Mouse (Mus musculus): ENCODE data around the gene Mpnd. TPM values are rescaled to one million over a fixed set of nuclear protein-coding genes. Genes with fewer than 3 reads are reported as not detected.

Gene Mpnd
- polyA plus RNA-seq, 1 experiment: 43.2 TPM

DNA sequence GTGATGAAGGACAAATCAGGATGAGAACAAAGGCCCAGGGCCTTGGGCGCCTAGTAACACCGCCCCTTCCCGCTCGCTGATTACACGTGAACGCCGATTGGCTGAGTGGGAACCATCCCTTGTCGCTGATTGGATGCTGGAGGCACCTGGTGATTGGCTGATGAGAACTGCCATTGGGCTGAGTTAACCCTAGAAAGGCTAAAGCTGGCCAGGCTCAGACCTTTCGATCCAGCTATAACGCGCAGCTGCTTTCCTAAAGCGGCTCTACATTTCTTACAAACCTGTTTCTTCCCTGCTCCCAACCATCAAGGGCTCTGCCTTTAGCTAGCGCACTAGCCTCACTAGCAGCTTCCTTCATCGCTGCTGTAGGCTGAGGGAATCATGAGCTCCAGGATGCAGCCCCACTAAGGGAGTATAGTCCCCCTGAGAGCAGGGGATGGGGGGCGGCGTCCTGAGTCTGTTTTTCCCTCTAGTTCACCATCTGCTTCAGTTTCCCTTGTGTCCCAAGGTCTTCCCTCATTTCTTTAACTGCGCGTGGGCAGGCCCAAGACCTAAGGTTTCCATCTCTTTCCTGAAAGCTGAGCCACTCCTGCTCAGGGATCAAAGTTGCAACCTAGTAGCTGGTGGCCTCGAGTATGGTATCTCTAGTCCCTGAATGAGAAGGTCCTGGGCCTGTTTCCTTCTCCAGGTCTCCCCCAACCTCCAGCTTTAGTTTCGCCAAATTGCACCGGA lies 3.0 kb downstream of the Mpnd start:
- H3K4me1 ChIP-seq (ENCODE audit: control insufficient read depth, insufficient read depth, insufficient read length, low read length): 0 out of 2 replicates have a peak, but pooled peaks cover 3% of the 10 kb centered on the region
- peak overlapping the region; percentile 15 for H3K27ac ChIP-seq (replicated peaks; ENCODE audit: low read depth, low read length)
- peak overlapping the region; percentile 83 for H3K4me3 ChIP-seq (ENCODE audit: insufficient read depth, low read depth, low read length)

DNA sequence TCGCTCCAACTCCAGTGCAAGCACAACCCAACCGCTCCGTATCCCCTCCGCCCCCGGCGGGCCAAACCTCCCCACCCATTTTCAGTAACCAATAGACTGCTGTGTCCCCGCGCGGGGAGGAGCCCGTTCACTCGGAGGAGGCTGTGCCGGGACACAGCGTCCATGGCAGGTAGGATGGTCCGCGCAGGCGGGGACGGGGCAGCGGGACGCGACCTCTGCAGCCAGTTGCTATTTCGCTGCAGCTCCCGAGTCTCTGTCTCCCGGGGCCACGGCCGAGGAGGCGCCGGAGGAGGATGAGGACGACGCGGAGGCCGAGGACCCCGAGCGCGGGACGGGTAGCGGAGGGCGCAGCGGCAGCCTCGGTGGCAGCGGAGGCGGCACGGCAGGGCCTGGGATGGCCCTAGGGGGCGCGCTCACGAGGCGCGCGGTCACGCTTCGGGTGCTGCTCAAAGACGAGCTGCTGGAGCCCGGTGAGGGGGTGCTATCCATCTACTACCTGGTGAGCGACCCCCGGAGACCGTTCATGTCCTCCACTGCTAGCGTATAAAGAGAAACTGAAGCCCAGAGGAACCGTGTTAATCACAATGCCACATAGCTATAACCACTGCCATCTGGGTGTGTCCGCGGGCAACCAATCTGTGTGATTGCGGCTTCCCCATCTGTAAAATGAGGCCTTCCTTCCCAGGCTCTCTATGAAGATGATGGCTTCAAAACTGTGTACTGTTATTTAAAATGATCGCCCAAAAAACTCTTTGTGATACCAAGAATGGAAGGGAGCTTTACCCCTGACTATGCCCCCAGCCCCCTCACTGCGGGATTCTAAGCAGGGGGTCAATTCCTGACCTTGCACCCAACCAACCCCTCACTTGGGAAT lies 3.8 kb downstream of the Mpnd start:
- H3K4me1 ChIP-seq (ENCODE audit: control insufficient read depth, insufficient read depth, insufficient read length, low read length): 0 out of 2 replicates have a peak, but pooled peaks cover 3% of the 10 kb centered on the region
- no peak overlapping the region for H3K27ac ChIP-seq (replicated peaks; ENCODE audit: low read depth, low read length)
- peak overlapping the region; percentile 83 for H3K4me3 ChIP-seq (ENCODE audit: insufficient read depth, low read depth, low read length)

- Histone ChIP-seq H3K4me3 (ENCODE audit: insufficient read depth, low read depth, low read length) (peak overlapping the region; percentile 83), H3K4me1 (ENCODE audit: control insufficient read depth, insufficient read depth, insufficient read length, low read length) (0 out of 2 replicates have a peak, but pooled peaks cover 3% of the 10 kb centered on the region), H3K27ac (replicated peaks; ENCODE audit: low read depth, low read length) (no peak overlapping the region)
Measured at GRCm38 (mm10) chr17:56009962-56010240, 4.4 kb downstream of the Mpnd start.

GRCm38 (mm10) chr17:56010255-56010654 lies 4.7 kb downstream of the Mpnd start:
- 0 out of 2 replicates have a peak, but pooled peaks cover 3% of the 10 kb centered on the region for H3K4me1 ChIP-seq (ENCODE audit: control insufficient read depth, insufficient read depth, insufficient read length, low read length)
- no peak overlapping the region for H3K27ac ChIP-seq (replicated peaks; ENCODE audit: low read depth, low read length)
- peak overlapping the region; percentile 83; the same call in 1 of the 2 replicates for H3K4me3 ChIP-seq (ENCODE audit: insufficient read depth, low read depth, low read length)

DNA sequence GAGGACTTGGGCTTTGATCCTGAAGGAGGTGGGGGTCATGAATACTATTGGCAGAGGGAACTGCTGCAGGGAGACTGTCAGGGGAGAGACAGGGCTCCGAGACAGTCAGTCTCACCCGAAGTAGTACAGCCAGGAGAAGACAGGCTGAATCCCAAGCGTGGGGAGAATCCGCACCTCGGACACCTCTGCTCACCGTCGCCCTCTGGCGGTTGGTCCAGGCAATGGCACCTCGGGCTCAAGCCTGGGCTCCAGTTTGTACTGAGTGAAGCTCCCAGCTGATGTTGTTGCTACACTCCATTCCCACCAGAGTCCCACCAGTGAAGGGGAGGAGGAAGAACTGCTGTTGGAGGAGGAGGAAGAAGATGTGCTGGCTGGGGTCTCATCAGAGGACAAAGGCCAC lies 5.2 kb downstream of the Mpnd start:
- no peak overlapping the region; the same call in 1 of the 2 replicates for H3K4me3 ChIP-seq (ENCODE audit: insufficient read depth, low read depth, low read length)

DNA sequence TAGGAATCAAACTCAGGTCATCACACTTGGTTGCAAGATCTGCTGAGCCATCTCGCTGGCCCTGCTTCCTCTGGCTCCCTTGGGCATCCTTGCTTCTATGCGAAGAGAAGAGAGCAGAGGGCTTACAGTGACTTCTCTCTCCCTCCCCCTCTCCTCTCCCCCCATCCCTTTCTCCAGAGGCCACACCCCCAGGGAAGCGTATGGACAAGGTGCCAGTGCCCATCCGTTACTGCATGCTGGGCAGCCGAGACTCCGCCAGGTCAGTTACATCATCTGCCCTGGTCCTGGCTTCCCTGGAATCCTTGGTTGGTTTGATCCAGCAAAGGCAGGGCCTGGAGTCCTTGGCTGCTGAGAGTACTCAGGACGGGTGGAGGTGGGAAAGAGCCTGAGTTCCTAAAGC lies 5.9 kb downstream of the Mpnd start:
- 0 out of 2 replicates have a peak, but pooled peaks cover 3% of the 10 kb centered on the region for H3K4me1 ChIP-seq (ENCODE audit: control insufficient read depth, insufficient read depth, insufficient read length, low read length)
- H3K27ac ChIP-seq (replicated peaks; ENCODE audit: low read depth, low read length): no peak overlapping the region
- no peak overlapping the region for H3K4me3 ChIP-seq (ENCODE audit: insufficient read depth, low read depth, low read length)

More for the DNA sequence above, 5.2 kb downstream of the Mpnd start:
- Histone ChIP-seq H3K27ac (replicated peaks; ENCODE audit: low read depth, low read length) (no peak overlapping the region), H3K4me1 (ENCODE audit: control insufficient read depth, insufficient read depth, insufficient read length, low read length) (0 out of 2 replicates have a peak, but pooled peaks cover 3% of the 10 kb centered on the region)

GRCm38 (mm10) chr17:56015293-56015692 lies 9.8 kb downstream of the Mpnd start:
- Histone ChIP-seq H3K27ac (replicated peaks; ENCODE audit: low read depth, low read length) (no peak overlapping the region), H3K4me1 (ENCODE audit: control insufficient read depth, insufficient read depth, insufficient read length, low read length) (no peaks in the 10 kb centered on the region), H3K4me3 (ENCODE audit: insufficient read depth, low read depth, low read length) (no peak overlapping the region)

GRCm38 (mm10) chr17:56016382-56016781 lies 10.9 kb downstream of the Mpnd start:
- Histone ChIP-seq H3K27ac (replicated peaks; ENCODE audit: low read depth, low read length) (no peak overlapping the region), H3K4me1 (ENCODE audit: control insufficient read depth, insufficient read depth, insufficient read length, low read length) (peaks cover 3% of the 10 kb centered on the region; the same call in 1 of the 2 replicates), H3K4me3 (ENCODE audit: insufficient read depth, low read depth, low read length) (no peak overlapping the region)

DNA sequence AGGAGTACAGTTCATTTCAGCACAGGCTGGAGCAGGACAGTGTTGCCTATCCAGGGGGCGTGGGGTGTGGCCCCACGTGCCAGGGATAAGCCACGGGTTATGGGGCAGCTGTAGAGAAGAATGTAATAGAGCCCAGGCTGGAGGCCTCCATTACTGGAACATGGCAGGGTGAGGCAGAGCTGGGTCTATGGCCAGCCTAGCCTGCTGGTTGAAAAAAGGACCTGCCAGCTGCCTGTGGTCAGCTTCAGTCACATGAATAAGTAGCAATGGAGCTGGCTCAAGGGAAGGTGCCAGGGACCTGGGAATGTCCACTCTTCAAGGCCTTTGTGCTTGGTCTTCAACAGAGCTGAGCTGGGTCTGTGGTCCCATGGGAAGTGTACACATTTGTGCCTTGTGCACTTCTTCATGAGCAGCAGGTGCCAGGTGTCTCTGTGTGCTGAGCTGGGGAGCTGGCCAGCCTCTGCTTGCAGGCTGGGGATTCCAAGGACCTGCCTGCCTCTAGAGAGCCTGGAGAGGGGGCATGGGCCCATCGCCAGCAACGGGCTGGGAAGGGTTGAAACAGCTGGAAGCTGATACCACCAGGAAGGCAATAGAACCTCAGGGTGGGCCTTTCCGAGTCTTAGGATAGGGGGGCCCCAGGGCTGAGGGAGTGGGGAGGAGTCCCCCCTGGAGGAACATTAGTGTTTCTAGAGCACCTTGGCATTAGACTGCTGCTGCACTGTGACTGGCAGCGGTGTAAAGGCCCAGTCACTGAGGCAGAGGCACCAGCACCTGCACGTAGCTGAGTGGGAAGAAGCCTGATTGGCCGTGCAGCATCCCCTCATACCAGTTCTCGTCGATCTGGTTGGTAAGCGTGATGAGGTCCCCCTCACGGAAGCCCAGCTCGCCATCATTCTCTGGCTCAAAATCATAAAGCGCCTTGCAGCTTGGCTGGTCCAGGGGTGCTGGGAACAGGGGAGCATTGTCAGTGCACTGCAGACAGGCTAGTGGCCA lies 11.6 kb downstream of the Mpnd start:
- Histone ChIP-seq H3K4me1 (ENCODE audit: control insufficient read depth, insufficient read depth, insufficient read length, low read length) (peaks cover 9% of the 10 kb centered on the region), H3K27ac (replicated peaks; ENCODE audit: low read depth, low read length) (no peak overlapping the region), H3K4me3 (ENCODE audit: insufficient read depth, low read depth, low read length) (no peak overlapping the region)

GRCm38 (mm10) chr17:56017848-56018247 lies 12.3 kb downstream of the Mpnd start:
- Histone ChIP-seq H3K27ac (replicated peaks; ENCODE audit: low read depth, low read length) (no peak overlapping the region), H3K4me3 (ENCODE audit: insufficient read depth, low read depth, low read length) (no peak overlapping the region), H3K4me1 (ENCODE audit: control insufficient read depth, insufficient read depth, insufficient read length, low read length) (peaks cover 14% of the 10 kb centered on the region)

GRCm38 (mm10) chr17:56018347-56019131 lies 13.0 kb downstream of the Mpnd start:
- H3K4me1 ChIP-seq (ENCODE audit: control insufficient read depth, insufficient read depth, insufficient read length, low read length): peaks cover 20% of the 10 kb centered on the region
- H3K27ac ChIP-seq (replicated peaks; ENCODE audit: low read depth, low read length): no peak overlapping the region
- no peak overlapping the region for H3K4me3 ChIP-seq (ENCODE audit: insufficient read depth, low read depth, low read length)

GRCm38 (mm10) chr17:56020400-56021084 lies 15.0 kb downstream of the Mpnd start:
- no peak overlapping the region for H3K27ac ChIP-seq (replicated peaks; ENCODE audit: low read depth, low read length)

GRCm38 (mm10) chr17:56021161-56021910 lies 15.8 kb downstream of the Mpnd start:
- H3K4me1 ChIP-seq (ENCODE audit: control insufficient read depth, insufficient read depth, insufficient read length, low read length): peaks cover 39% of the 10 kb centered on the region
- H3K27ac ChIP-seq (replicated peaks; ENCODE audit: low read depth, low read length): no peak overlapping the region
- H3K4me3 ChIP-seq (ENCODE audit: insufficient read depth, low read depth, low read length): no peak overlapping the region

More at GRCm38 (mm10) chr17:56020400-56021084, 15.0 kb downstream of the Mpnd start:
- H3K4me3 ChIP-seq (ENCODE audit: insufficient read depth, low read depth, low read length): no peak overlapping the region
- peaks cover 37% of the 10 kb centered on the region for H3K4me1 ChIP-seq (ENCODE audit: control insufficient read depth, insufficient read depth, insufficient read length, low read length)

Measured in brown adipose tissue, adult 24 weeks (tissue).